Mouse (Mus musculus): Measurements from ENCODE around the gene Notum. TPM values are rescaled to one million over a fixed set of nuclear protein-coding genes. Genes with fewer than 3 reads are reported as not detected.

Gene Notum
- total and polyA plus RNA-seq, 3 experiments: 0.23 to 0.35 TPM; not detected in 1

- H3K4me3 ChIP-seq: no peak overlapping the region
- no peak for DNase-seq
- WGBS: 89% methylated on average over 9 of the region's 9 CpGs
- H3K27ac ChIP-seq: no peak overlapping the region
- H3K27me3 ChIP-seq (ENCODE audit: control insufficient read depth, insufficient read depth, low read length): no peaks in the 10 kb centered on the region
- no peak overlapping the region for H3K9ac ChIP-seq (ENCODE audit: low read depth, low read length)
- no peaks in the 10 kb centered on the region for H3K79me2 ChIP-seq (replicated peaks; ENCODE audit: control insufficient read depth, insufficient read depth, low read length)
- H3K36me3 ChIP-seq (ENCODE audit: control insufficient read depth, insufficient read depth, low read length): no peaks in the 10 kb centered on the region
- intact Hi-C loops (cut with DNase I): no loop called here
- TF ChIP-seq POLR2A (IDR thresholded peaks at IDR 0.05; ENCODE audit: insufficient read depth, low read depth, low read length): no peak
- no peak for TF ChIP-seq CTCF (IDR thresholded peaks at IDR 0.05)
- no peak for TF ChIP-seq EP300 (IDR thresholded peaks at IDR 0.05; ENCODE audit: insufficient read depth, low read depth, low read length)
- H3K4me1 ChIP-seq (ENCODE audit: control insufficient read depth, insufficient read depth, low read length): peaks cover 4% of the 10 kb centered on the region
These were observed 50.4 kb downstream of the Notum start for GRCm38 (mm10) chr11:120610477-120611046.

- WGBS: 66% methylated on average over 8 of the region's 8 CpGs
These were observed 51.7 kb downstream of the Notum start for GRCm38 (mm10) chr11:120609250-120609649.

GRCm38 (mm10) chr11:120608241-120609034 lies 52.5 kb downstream of the Notum start, which contains the start of gene Npb:
TSS of gene Npb (plus strand) at chr11:120608477.
- H3K36me3 ChIP-seq (ENCODE audit: control insufficient read depth, insufficient read depth, low read length): no peaks in the 10 kb centered on the region
- intact Hi-C loops (cut with DNase I): no loop called here
- H3K27me3 ChIP-seq (ENCODE audit: control insufficient read depth, insufficient read depth, low read length): no peaks in the 10 kb centered on the region
- no peak within 1 kb of the TSS; the same call in 1 of the 2 replicates for H3K9ac ChIP-seq (ENCODE audit: low read depth, low read length)
- TF ChIP-seq POLR2A (IDR thresholded peaks at IDR 0.05; ENCODE audit: insufficient read depth, low read depth, low read length) (no peak), CTCF (IDR thresholded peaks at IDR 0.05) (no peak), EP300 (IDR thresholded peaks at IDR 0.05; ENCODE audit: insufficient read depth, low read depth, low read length) (no peak)
- peaks cover 4% of the 10 kb centered on the region for H3K4me1 ChIP-seq (ENCODE audit: control insufficient read depth, insufficient read depth, low read length)
- no peak within 1 kb of the TSS for H3K27ac ChIP-seq
- no peaks in the 10 kb centered on the region for H3K79me2 ChIP-seq (replicated peaks; ENCODE audit: control insufficient read depth, insufficient read depth, low read length)
- WGBS: 23% methylated on average over 45 of the region's 45 CpGs
- DNase-seq: no peak
- H3K4me3 ChIP-seq: no peak within 1 kb of the TSS

More at GRCm38 (mm10) chr11:120609250-120609649, 51.7 kb downstream of the Notum start:
- H3K27ac ChIP-seq: no peak overlapping the region
- H3K79me2 ChIP-seq (replicated peaks; ENCODE audit: control insufficient read depth, insufficient read depth, low read length): no peaks in the 10 kb centered on the region
- H3K27me3 ChIP-seq (ENCODE audit: control insufficient read depth, insufficient read depth, low read length): no peaks in the 10 kb centered on the region
- TF ChIP-seq CTCF (IDR thresholded peaks at IDR 0.05) (no peak), EP300 (IDR thresholded peaks at IDR 0.05; ENCODE audit: insufficient read depth, low read depth, low read length) (no peak), POLR2A (IDR thresholded peaks at IDR 0.05; ENCODE audit: insufficient read depth, low read depth, low read length) (no peak)
- no peak for DNase-seq
- H3K4me3 ChIP-seq: no peak overlapping the region
- intact Hi-C loops (cut with DNase I): no loop called here
- H3K9ac ChIP-seq (ENCODE audit: low read depth, low read length): no peak overlapping the region
- H3K36me3 ChIP-seq (ENCODE audit: control insufficient read depth, insufficient read depth, low read length): no peaks in the 10 kb centered on the region
- H3K4me1 ChIP-seq (ENCODE audit: control insufficient read depth, insufficient read depth, low read length): peaks cover 4% of the 10 kb centered on the region

GRCm38 (mm10) chr11:120606764-120607163 lies 54.2 kb downstream of the Notum start:
- Histone ChIP-seq H3K27ac (no peak overlapping the region), H3K79me2 (replicated peaks; ENCODE audit: control insufficient read depth, insufficient read depth, low read length) (no peaks in the 10 kb centered on the region)

GRCm38 (mm10) chr11:120605667-120606066 lies 55.3 kb downstream of the Notum start:
- DNase-seq: no peak
- Histone ChIP-seq H3K27ac (no peak overlapping the region), H3K36me3 (ENCODE audit: control insufficient read depth, insufficient read depth, low read length) (no peaks in the 10 kb centered on the region), H3K27me3 (ENCODE audit: control insufficient read depth, insufficient read depth, low read length) (no peaks in the 10 kb centered on the region), H3K9ac (ENCODE audit: low read depth, low read length) (no peak overlapping the region), H3K4me3 (no peak overlapping the region), H3K79me2 (replicated peaks; ENCODE audit: control insufficient read depth, insufficient read depth, low read length) (no peaks in the 10 kb centered on the region), H3K4me1 (ENCODE audit: control insufficient read depth, insufficient read depth, low read length) (peaks cover 4% of the 10 kb centered on the region)
- intact Hi-C loops (cut with DNase I): no loop called here
- WGBS: 84% methylated on average over 7 of the region's 7 CpGs
- TF ChIP-seq POLR2A (IDR thresholded peaks at IDR 0.05; ENCODE audit: insufficient read depth, low read depth, low read length) (no peak), CTCF (IDR thresholded peaks at IDR 0.05) (no peak), EP300 (IDR thresholded peaks at IDR 0.05; ENCODE audit: insufficient read depth, low read depth, low read length) (no peak)

More at GRCm38 (mm10) chr11:120606764-120607163, 54.2 kb downstream of the Notum start:
- H3K4me1 ChIP-seq (ENCODE audit: control insufficient read depth, insufficient read depth, low read length): peaks cover 4% of the 10 kb centered on the region
- no peak for DNase-seq
- no peak overlapping the region for H3K9ac ChIP-seq (ENCODE audit: low read depth, low read length)
- intact Hi-C loops (cut with DNase I): no loop called here
- TF ChIP-seq EP300 (IDR thresholded peaks at IDR 0.05; ENCODE audit: insufficient read depth, low read depth, low read length): no peak
- no peak for TF ChIP-seq POLR2A (IDR thresholded peaks at IDR 0.05; ENCODE audit: insufficient read depth, low read depth, low read length)
- TF ChIP-seq CTCF (IDR thresholded peaks at IDR 0.05): no peak
- no peaks in the 10 kb centered on the region for H3K36me3 ChIP-seq (ENCODE audit: control insufficient read depth, insufficient read depth, low read length)
- no peak overlapping the region for H3K4me3 ChIP-seq
- WGBS: 39% methylated on average over 4 of the region's 4 CpGs
- H3K27me3 ChIP-seq (ENCODE audit: control insufficient read depth, insufficient read depth, low read length): no peaks in the 10 kb centered on the region

Small RNA genes within 50 kb of the gene (microRNA-seq; reads per million reads assigned to microRNA genes)
- 0 to 1.1 reads per million in 2 experiments for gene Mir6936

Other genes starting within 250 kb of the Notum start
Only the 30 nearest of the 32 such genes appear.
- under 1 TPM; 0.52 to 0.76 TPM for gene Pde6g, start 207.7 kb downstream of the Notum start, total RNA-seq (2021)
- 0.53 and 1.3 TPM in 2 replicates for gene Pde6g, start 207.7 kb downstream of the Notum start, polyA plus RNA-seq (2012; rRNA removed)
- 10 to 100 TPM; 57.4 to 61.6 TPM for gene Oxld1, start 203.1 kb downstream of the Notum start, total RNA-seq (2021)
- 52.0 and 59.4 TPM in 2 replicates for gene Oxld1, start 203.1 kb downstream of the Notum start, polyA plus RNA-seq (2012; rRNA removed)
- gene Ccdc137, start 203.1 kb downstream of the Notum start, total RNA-seq (2021): 1 to 10 TPM; 5.8 to 6.0 TPM
- gene Ccdc137, start 203.1 kb downstream of the Notum start, polyA plus RNA-seq (2012; rRNA removed): 6.7 and 11.7 TPM in 2 replicates
- 10 to 100 TPM in 1 of 2 experiments, 1 to 10 TPM in 1; 9.1 to 10.8 TPM for gene Arl16, start 193.6 kb downstream of the Notum start, total RNA-seq (2021)
- gene Arl16, start 193.6 kb downstream of the Notum start, polyA plus RNA-seq (2012; rRNA removed): 13.6 and 17.1 TPM in 2 replicates
- 100 to 1,000 TPM; 207 to 232 TPM for gene Mrpl12, start 176.6 kb downstream of the Notum start, total RNA-seq (2021)
- gene Mrpl12, start 176.6 kb downstream of the Notum start, polyA plus RNA-seq (2012; rRNA removed): 199 and 200 TPM in 2 replicates
- gene Slc25a10, start 169.3 kb downstream of the Notum start, total RNA-seq (2021): 10 to 100 TPM; 14.1 to 14.6 TPM
- 32.6 and 40.9 TPM in 2 replicates for gene Slc25a10, start 169.3 kb downstream of the Notum start, polyA plus RNA-seq (2012; rRNA removed)
- gene Gcgr, start 130.5 kb downstream of the Notum start, total RNA-seq (2021): under 1 TPM; 0.68 to 0.73 TPM
- gene Gcgr, start 130.5 kb downstream of the Notum start, polyA plus RNA-seq (2012; rRNA removed): 2.1 and 2.3 TPM in 2 replicates
- gene Mcrip1, start 111.4 kb downstream of the Notum start, total RNA-seq (2021): 10 to 100 TPM; 38.5 to 43.9 TPM
- gene Mcrip1, start 111.4 kb downstream of the Notum start, polyA plus RNA-seq (2012; rRNA removed): 84.9 and 97.4 TPM in 2 replicates
- under 1 TPM in 1 of 2 experiments, not detected in 1; 0.34 TPM for gene Ppp1r27, start 110.0 kb downstream of the Notum start, total RNA-seq (2021)
- gene Ppp1r27, start 110.0 kb downstream of the Notum start, polyA plus RNA-seq (2012; rRNA removed): 0.64 and 0.96 TPM in 2 replicates
- 100 to 1,000 TPM; 221 to 246 TPM for gene P4hb, start 87.9 kb downstream of the Notum start, total RNA-seq (2021)
- gene P4hb, start 87.9 kb downstream of the Notum start, polyA plus RNA-seq (2012; rRNA removed): 115 and 174 TPM in 2 replicates
- 100 to 1,000 TPM; 139 to 144 TPM for gene Arhgdia, start 79.6 kb downstream of the Notum start, total RNA-seq (2021)
- 245 and 257 TPM in 2 replicates for gene Arhgdia, start 79.6 kb downstream of the Notum start, polyA plus RNA-seq (2012; rRNA removed)
- 10 to 100 TPM; 48.7 to 52.0 TPM for gene Alyref, start 62.8 kb downstream of the Notum start, total RNA-seq (2021)
- 13.6 and 15.6 TPM in 2 replicates for gene Alyref, start 62.8 kb downstream of the Notum start, polyA plus RNA-seq (2012; rRNA removed)
- 10 to 100 TPM; 79.9 to 89.0 TPM for gene Anapc11, start 62.8 kb downstream of the Notum start, total RNA-seq (2021)
- gene Anapc11, start 62.8 kb downstream of the Notum start, polyA plus RNA-seq (2012; rRNA removed): 87.8 and 105 TPM in 2 replicates
- not detected for gene Npb, start 52.7 kb downstream of the Notum start, total RNA-seq (2021)
- not detected in 2 replicates for gene Npb, start 52.7 kb downstream of the Notum start, polyA plus RNA-seq (2012; rRNA removed)
- 10 to 100 TPM; 51.8 to 55.6 TPM for gene Pcyt2, start 43.2 kb downstream of the Notum start, total RNA-seq (2021)
- gene Pcyt2, start 43.2 kb downstream of the Notum start, polyA plus RNA-seq (2012; rRNA removed): 111 and 125 TPM in 2 replicates
- 1 to 10 TPM; 7.0 to 7.4 TPM for gene Sirt7, start 35.9 kb downstream of the Notum start, total RNA-seq (2021)
- gene Sirt7, start 35.9 kb downstream of the Notum start, polyA plus RNA-seq (2012; rRNA removed): 23.7 and 25.9 TPM in 2 replicates
- gene Mafg, start 27.6 kb downstream of the Notum start, total RNA-seq (2021): 10 to 100 TPM; 35.7 to 45.2 TPM
- gene Mafg, start 27.6 kb downstream of the Notum start, polyA plus RNA-seq (2012; rRNA removed): 32.8 and 37.2 TPM in 2 replicates
- 1 to 10 TPM in 1 of 2 experiments, under 1 TPM in 1; 0.81 to 1.2 TPM for gene Pycr1, start 17.4 kb downstream of the Notum start, total RNA-seq (2021)
- gene Pycr1, start 17.4 kb downstream of the Notum start, polyA plus RNA-seq (2012; rRNA removed): 3.9 and 4.9 TPM in 2 replicates
- gene Myadml2, start 13.0 kb downstream of the Notum start, total RNA-seq (2021): 10 to 100 TPM; 77.6 to 87.3 TPM
- 55.1 and 68.3 TPM in 2 replicates for gene Myadml2, start 13.0 kb downstream of the Notum start, polyA plus RNA-seq (2012; rRNA removed)
- 10 to 100 TPM; 35.2 to 38.3 TPM for gene Aspscr1, start 11.8 kb upstream of the Notum start, total RNA-seq (2021)
- gene Aspscr1, start 11.8 kb upstream of the Notum start, polyA plus RNA-seq (2012; rRNA removed): 38.4 and 38.6 TPM in 2 replicates
- gene Cenpx, start 52.6 kb upstream of the Notum start, total RNA-seq (2021): 10 to 100 TPM; 26.4 to 34.2 TPM
- gene Cenpx, start 52.6 kb upstream of the Notum start, polyA plus RNA-seq (2012; rRNA removed): 51.4 and 53.0 TPM in 2 replicates
- gene Lrrc45, start 52.8 kb upstream of the Notum start, total RNA-seq (2021): 1 to 10 TPM; 4.2 to 4.5 TPM
- gene Lrrc45, start 52.8 kb upstream of the Notum start, polyA plus RNA-seq (2012; rRNA removed): 12.5 and 12.7 TPM in 2 replicates
- under 1 TPM; 0.70 to 0.99 TPM for gene Rac3, start 60.3 kb upstream of the Notum start, total RNA-seq (2021)
- gene Rac3, start 60.3 kb upstream of the Notum start, polyA plus RNA-seq (2012; rRNA removed): 3.3 and 4.6 TPM in 2 replicates
- gene Dcxr, start 66.1 kb upstream of the Notum start, total RNA-seq (2021): 10 to 100 TPM; 12.1 to 12.9 TPM
- gene Dcxr, start 66.1 kb upstream of the Notum start, polyA plus RNA-seq (2012; rRNA removed): 32.0 and 35.5 TPM in 2 replicates
- gene Cbr2, start 70.9 kb upstream of the Notum start, total RNA-seq (2021): 10 to 100 TPM; 17.7 to 19.4 TPM
- gene Cbr2, start 70.9 kb upstream of the Notum start, polyA plus RNA-seq (2012; rRNA removed): 42.3 and 379 TPM in 2 replicates
- 10 to 100 TPM; 24.5 to 31.4 TPM for gene Hmga1b, start 101.6 kb upstream of the Notum start, total RNA-seq (2021)
- 0.57 and 1.4 TPM in 2 replicates for gene Hmga1b, start 101.6 kb upstream of the Notum start, polyA plus RNA-seq (2012; rRNA removed)
- gene Rfng, start 123.0 kb upstream of the Notum start, total RNA-seq (2021): 10 to 100 TPM; 11.9 to 12.5 TPM
- gene Rfng, start 123.0 kb upstream of the Notum start, polyA plus RNA-seq (2012; rRNA removed): 28.6 and 30.0 TPM in 2 replicates
- 10 to 100 TPM; 54.4 to 55.8 TPM for gene Gps1, start 123.1 kb upstream of the Notum start, total RNA-seq (2021)
- gene Gps1, start 123.1 kb upstream of the Notum start, polyA plus RNA-seq (2012; rRNA removed): 85.9 and 129 TPM in 2 replicates
- gene Dus1l, start 135.2 kb upstream of the Notum start, total RNA-seq (2021): 10 to 100 TPM; 23.3 to 23.5 TPM
- 20.6 and 26.4 TPM in 2 replicates for gene Dus1l, start 135.2 kb upstream of the Notum start, polyA plus RNA-seq (2012; rRNA removed)
- gene Fasn, start 163.4 kb upstream of the Notum start, total RNA-seq (2021): 10 to 100 TPM; 22.0 to 32.1 TPM
- 318 and 731 TPM in 2 replicates for gene Fasn, start 163.4 kb upstream of the Notum start, polyA plus RNA-seq (2012; rRNA removed)

Measured in heart, adult 2 months (tissue).